Mouse (Mus musculus): ENCODE data around the gene Npcd.

- no peak for TF ChIP-seq POLR2A (IDR thresholded peaks at IDR 0.05; ENCODE audit: control insufficient read depth, extremely low read depth, insufficient read depth, low read length, poor library complexity)
- no peak for TF ChIP-seq CTCF (IDR thresholded peaks at IDR 0.05; ENCODE audit: borderline replicate concordance, control insufficient read depth, extremely low read depth, insufficient read depth, low read length, poor library complexity)
Measured at GRCm38 (mm10) chr15:79760956-79761355, 73.1 kb downstream of the Npcd start.
